Mouse (Mus musculus): ENCODE data around the gene Ugdh. TPM values are rescaled to one million over a fixed set of nuclear protein-coding genes. Genes with fewer than 3 reads are reported as not detected.

The Ugdh gene
- 27.3 and 38.9 TPM in 2 replicates for polyA plus RNA-seq (2012; rRNA removed; ENCODE audit: low replicate concordance)

GRCm38 (mm10) chr5:65435806-65436561 lies at the start of gene Ugdh:
Gene Ugdh, minus strand, starts transcription at chr5:65435949.

GRCm38 (mm10) chr5:65390648-65391644 lies 44.8 kb downstream of the Ugdh start, which contains the start of the genes Rpl9 and Lias:
Gene Rpl9, minus strand, starts transcription at chr5:65391444.
Gene Lias, plus strand, starts transcription at chr5:65391497.

Other genes starting within 250 kb of the Ugdh start
- 0.27 and 0.60 TPM in 2 replicates for gene Wdr19, start 236.3 kb downstream of the Ugdh start, polyA plus RNA-seq (2012; rRNA removed; ENCODE audit: low replicate concordance)
- 2.1 and 2.3 TPM in 2 replicates for gene Rfc1, start 100.3 kb downstream of the Ugdh start, polyA plus RNA-seq (2012; rRNA removed; ENCODE audit: low replicate concordance)
- 0.13 and 0.42 TPM in 2 replicates for gene Klb, start 87.6 kb downstream of the Ugdh start, polyA plus RNA-seq (2012; rRNA removed; ENCODE audit: low replicate concordance)
- gene Rpl9, start 44.5 kb downstream of the Ugdh start, polyA plus RNA-seq (2012; rRNA removed; ENCODE audit: low replicate concordance): 32.8 and 36.4 TPM in 2 replicates
- gene Lias, start 44.5 kb downstream of the Ugdh start, polyA plus RNA-seq (2012; rRNA removed; ENCODE audit: low replicate concordance): 3.3 and 3.4 TPM in 2 replicates
- gene Gm43552, start 56.9 kb upstream of the Ugdh start, polyA plus RNA-seq (2012; rRNA removed; ENCODE audit: low replicate concordance): 3.0 TPM in 1 of 2 replicates, not detected in the other
- gene Smim14, start 101.2 kb upstream of the Ugdh start, polyA plus RNA-seq (2012; rRNA removed; ENCODE audit: low replicate concordance): 79.0 and 87.2 TPM in 2 replicates
- gene Ube2k, start 101.3 kb upstream of the Ugdh start, polyA plus RNA-seq (2012; rRNA removed; ENCODE audit: low replicate concordance): 3.4 and 5.1 TPM in 2 replicates

All from duodenum, adult 2 months (tissue).